Mouse (Mus musculus) c-Kit-positive CD71-positive TER-119-positive erythroid progenitor cells, embryonic 14.5 days (primary cell): ENCODE results near the gene Pcsk1n.

Source experiments
- DNase-seq: peaks from one replicate; pipeline ENCODE4 v3.0.0-alpha.2; 2013; ENCODE audit warnings: low spot score

The Pcsk1n gene

DNA sequence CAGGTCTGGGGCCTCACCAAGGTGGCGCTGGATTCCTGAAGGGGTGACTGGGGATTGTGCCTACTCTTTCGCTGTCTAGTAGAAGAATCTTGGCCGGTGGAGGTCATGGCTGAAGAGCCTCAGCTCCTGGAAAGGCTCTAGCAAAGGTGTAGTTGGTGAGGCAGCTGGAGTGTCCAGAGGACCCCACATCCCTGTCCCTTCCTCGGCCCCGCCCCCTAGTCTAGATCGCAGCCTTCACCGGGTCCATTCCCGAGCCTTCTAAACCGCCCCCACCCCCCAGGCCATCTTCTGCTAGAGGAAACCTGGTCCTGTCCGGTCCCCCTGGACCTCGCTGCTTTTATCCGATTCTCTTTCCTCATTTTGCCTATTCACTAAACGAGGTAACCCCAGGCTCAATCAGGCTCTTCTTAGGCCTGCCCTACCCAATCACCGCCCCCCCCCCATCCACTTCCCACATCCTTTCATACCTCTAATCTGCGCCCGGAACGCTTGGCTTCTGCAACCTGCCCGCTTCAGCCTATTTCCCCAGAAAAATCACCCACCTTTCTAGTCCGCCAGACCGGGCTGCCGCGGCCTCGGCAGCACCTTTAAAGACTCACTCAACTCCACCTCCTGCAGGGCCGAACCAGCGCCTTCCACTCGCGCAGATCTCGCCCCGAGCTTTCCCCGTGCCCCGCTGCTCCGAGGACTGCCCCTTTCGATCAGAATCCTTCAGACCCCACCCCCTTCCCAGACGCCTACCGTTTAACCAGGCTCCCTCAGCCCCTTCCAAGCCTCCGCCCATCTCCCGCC, 27.7 kb downstream of the Pcsk1n start, which contains the start of gene Hdac6:
Hdac6 (minus strand) TSS at position 782 of the 792 bp plus-strand sequence.
- no peak for DNase-seq

- peak; percentile 86 for DNase-seq
Observed at GRCm38 (mm10) chrX:7947900-7948492, 28.4 kb downstream of the Pcsk1n start.

DNA sequence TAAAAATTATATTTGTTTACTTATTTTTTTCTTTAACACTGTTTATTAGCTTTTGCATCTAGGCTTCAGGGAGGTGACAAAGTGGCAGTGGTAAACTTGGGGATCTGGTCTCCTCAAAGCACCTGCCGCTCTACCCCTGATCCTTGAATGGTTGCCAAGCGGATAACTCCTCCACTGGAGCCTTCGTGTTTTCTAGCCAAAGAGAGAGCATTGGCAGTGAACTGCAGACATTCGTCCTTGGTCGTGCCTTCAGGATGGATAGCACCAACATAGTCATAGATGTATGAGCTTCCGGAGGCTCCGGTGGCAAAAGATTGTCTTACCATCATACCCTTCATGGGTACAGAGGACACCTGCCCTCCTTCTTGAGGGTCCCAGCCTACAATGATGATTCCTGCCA, 30.5 kb downstream of the Pcsk1n start:
- DNase-seq, result no peak

- no peak for DNase-seq
Observed at GRCm38 (mm10) chrX:7958868-7959267, 39.2 kb downstream of the Pcsk1n start.

GRCm38 (mm10) chrX:7963829-7964626, 44.4 kb downstream of the Pcsk1n start:
- no peak for DNase-seq

DNA sequence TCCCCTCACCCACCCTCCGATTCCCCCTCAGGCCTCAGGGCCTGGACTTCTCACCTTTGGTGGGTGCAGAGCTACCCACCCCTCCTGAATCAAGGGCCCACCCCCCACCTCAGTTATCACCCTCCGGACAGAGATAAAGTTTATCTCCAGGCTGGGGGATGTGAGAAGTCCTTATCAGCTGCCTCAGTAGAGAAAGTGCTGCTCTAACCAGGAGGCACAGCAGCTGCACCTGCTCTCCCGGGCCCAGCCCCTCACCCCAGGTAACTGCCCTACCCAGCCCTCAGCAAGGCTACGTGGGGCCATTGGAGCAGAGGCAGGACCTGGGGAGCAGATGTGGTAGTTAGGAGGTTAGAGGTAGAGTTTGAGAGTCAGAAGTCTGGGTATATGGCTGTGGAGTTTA, 46.5 kb downstream of the Pcsk1n start:
- no peak for DNase-seq

- peak; percentile 73 for DNase-seq
Observed at GRCm38 (mm10) chrX:7967596-7968201, 48.1 kb downstream of the Pcsk1n start.

DNA sequence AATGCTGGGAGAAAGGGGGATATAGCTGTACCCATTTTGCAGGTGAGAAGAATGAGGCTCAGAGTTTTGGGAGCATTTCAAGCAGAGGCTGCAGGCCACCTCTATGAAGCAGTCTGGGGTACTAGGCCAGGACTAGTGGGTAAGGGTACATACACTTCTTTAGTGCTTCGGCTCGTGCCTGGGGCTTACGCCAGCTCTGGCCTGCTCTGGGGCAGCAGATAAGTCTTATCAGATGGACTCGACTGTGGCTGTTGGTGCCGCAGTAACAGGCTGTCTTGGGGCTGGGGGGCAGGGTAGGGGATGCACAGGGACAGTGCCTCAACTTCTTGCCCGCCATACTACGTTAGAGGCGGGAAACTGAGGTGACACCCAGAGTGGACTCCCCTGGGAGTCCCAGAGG, 48.6 kb downstream of the Pcsk1n start:
- peak; percentile 56 for DNase-seq

GRCm38 (mm10) chrX:7968899-7969298, 49.3 kb downstream of the Pcsk1n start:
- DNase-seq, result no peak

- peak; percentile 88 for DNase-seq
Observed at GRCm38 (mm10) chrX:7971292-7971691, 51.7 kb downstream of the Pcsk1n start.
